Mouse (Mus musculus) monocyte, adult 59 days (primary cell): ENCODE data around the gene Vpreb2. TPM values are rescaled to one million over a fixed set of nuclear protein-coding genes. Genes with fewer than 3 reads are reported as not detected.

Experiments used
- total RNA-seq, 2 experiments: library from RNA; stranded (reverse); gene quantifications; one replicate each; pipeline ENCODE4 v1.2.4; 2023

The Vpreb2 gene
- not detected for total RNA-seq

DNA sequence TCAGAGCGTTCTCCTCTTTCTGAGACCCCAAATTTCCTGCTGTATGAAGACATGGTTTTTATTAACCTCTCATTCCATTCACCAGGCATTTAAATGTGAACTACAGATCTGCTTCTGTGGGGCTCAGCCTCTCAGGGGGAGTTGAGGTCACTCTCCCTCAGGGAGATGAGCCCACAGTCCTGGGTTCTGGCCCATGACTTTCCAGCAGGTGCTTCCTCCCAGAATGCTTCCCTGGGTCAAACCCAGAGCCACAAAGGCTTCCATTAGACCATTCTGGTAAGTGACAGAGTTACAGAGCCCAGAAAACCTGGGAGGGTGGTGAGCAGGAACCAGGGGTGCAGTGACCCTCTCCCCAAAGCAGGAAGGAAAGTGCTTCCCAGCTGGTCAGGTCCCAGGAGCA, at the start of gene Vpreb2:
Gene Vpreb2, plus strand, starts transcription at position 301 of the 400 bp plus-strand sequence.

Other genes starting within 250 kb of the Vpreb2 start
- gene Med15, start 247.5 kb upstream of the Vpreb2 start, total RNA-seq: 100 to 1,000 TPM; 149 to 152 TPM
- gene Klhl22, start 220.8 kb upstream of the Vpreb2 start, total RNA-seq: 10 to 100 TPM; 15.8 to 18.6 TPM
- gene Scarf2, start 183.1 kb upstream of the Vpreb2 start, total RNA-seq: under 1 TPM; 0.71 to 0.76 TPM
- not detected for gene B830017H08Rik, start 147.3 kb upstream of the Vpreb2 start, total RNA-seq
- 10 to 100 TPM in 1 of 2 experiments, 1 to 10 TPM in 1; 7.4 to 11.1 TPM for gene Car15, start 142.1 kb upstream of the Vpreb2 start, total RNA-seq
- 1 to 10 TPM in 1 of 2 experiments, under 1 TPM in 1; 0.76 to 1.8 TPM for gene Gm20518, start 88.8 kb upstream of the Vpreb2 start, total RNA-seq
- not detected for gene Tssk1, start 86.2 kb upstream of the Vpreb2 start, total RNA-seq
- 10 to 100 TPM; 58.6 to 59.6 TPM for gene Dgcr2, start 81.9 kb upstream of the Vpreb2 start, total RNA-seq
- gene Tssk2, start 81.8 kb upstream of the Vpreb2 start, total RNA-seq: not detected
- gene Ess2, start 69.1 kb upstream of the Vpreb2 start, total RNA-seq: 10 to 100 TPM; 33.2 to 37.0 TPM
- gene Gsc2, start 65.4 kb upstream of the Vpreb2 start, total RNA-seq: not detected
- 10 to 100 TPM; 29.4 to 33.2 TPM for gene Slc25a1, start 52.2 kb upstream of the Vpreb2 start, total RNA-seq
- 1 to 10 TPM; 3.8 to 8.2 TPM for gene Dgcr6, start 72.4 kb downstream of the Vpreb2 start, total RNA-seq
- 1 to 10 TPM; 2.1 to 2.9 TPM for gene Prodh, start 109.8 kb downstream of the Vpreb2 start, total RNA-seq
- gene Rtn4r, start 147.2 kb downstream of the Vpreb2 start, total RNA-seq: not detected
- not detected for gene Ccdc188, start 237.5 kb downstream of the Vpreb2 start, total RNA-seq